24 mouse cellular contexts compared by ENCODE assay signal in the genomic region with DNA sequence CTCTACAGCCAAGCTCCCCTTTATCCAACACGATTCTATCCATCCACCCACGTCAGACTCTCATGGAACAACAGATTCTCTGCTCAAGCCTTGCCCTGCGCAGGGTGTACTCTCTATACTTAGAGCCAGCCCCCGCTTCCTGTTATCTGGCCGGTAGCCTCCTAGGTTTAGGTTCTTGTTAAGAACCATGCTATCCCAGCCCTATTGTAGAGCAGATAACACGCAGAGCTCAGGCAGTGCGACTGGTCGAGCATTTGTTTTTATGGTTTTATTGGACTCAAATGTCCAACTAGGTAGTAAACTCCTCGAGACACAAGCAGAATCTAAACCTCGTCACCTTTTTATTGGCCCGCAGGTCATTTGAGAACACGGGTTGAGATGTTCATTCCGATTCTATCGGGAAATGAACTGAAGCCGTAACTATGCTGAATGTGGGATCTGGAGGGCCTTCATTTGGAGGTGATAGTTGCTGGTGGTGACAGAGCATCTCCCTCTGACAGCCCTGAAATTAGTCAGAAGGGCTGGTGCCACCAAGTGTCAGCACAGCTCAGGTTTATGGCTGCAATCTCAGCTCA. TPM values are rescaled to one million over a fixed set of nuclear protein-coding genes. Genes with fewer than 3 reads are reported as not detected.
"Had no signal": no experiment of that assay in that cellular context is flagged by ENCODE, and none has a peak within 500 bp of the region (broad histone marks: within the 10 kb centered on the region; RNA-seq: fewer than 3 reads in every experiment).

No protein-coding gene starts in this region.

- ATAC-seq: liver, embryonic 12.5 days; midbrain, embryonic 15.5 days had no signal

- H3K4me2 ChIP-seq: kidney, embryonic 15.5 days; limb, embryonic 12.5 days; limb, embryonic 15.5 days; liver, embryonic 12.5 days; liver, embryonic 15.5 days; midbrain, embryonic 12.5 days; midbrain, embryonic 15.5 days; neural tube, embryonic 12.5 days; neural tube, embryonic 15.5 days had no signal

- H3K36me3 ChIP-seq: kidney, embryonic 15.5 days; limb, embryonic 12.5 days; limb, embryonic 15.5 days; liver, embryonic 12.5 days; liver, embryonic 15.5 days; midbrain, embryonic 12.5 days; midbrain, embryonic 15.5 days; neural tube, embryonic 12.5 days; neural tube, embryonic 15.5 days had no signal

- H3K27ac ChIP-seq: kidney, embryonic 15.5 days; limb, embryonic 12.5 days; limb, embryonic 15.5 days; liver, embryonic 12.5 days; liver, embryonic 15.5 days; macrophage; midbrain, embryonic 12.5 days; midbrain, embryonic 15.5 days; neural tube, embryonic 12.5 days; neural tube, embryonic 15.5 days; stomach, postnatal 0 days had no signal

- H3K4me3 ChIP-seq: kidney, embryonic 15.5 days; limb, embryonic 12.5 days; limb, embryonic 15.5 days; liver, embryonic 12.5 days; liver, embryonic 15.5 days; midbrain, embryonic 12.5 days; midbrain, embryonic 15.5 days; neural tube, embryonic 12.5 days; neural tube, embryonic 15.5 days had no signal

- H3K4me1 ChIP-seq: limb, embryonic 12.5 days; limb, embryonic 15.5 days; liver, embryonic 12.5 days; liver, embryonic 15.5 days; midbrain, embryonic 15.5 days; neural tube, embryonic 12.5 days had no signal

- H3K27me3 ChIP-seq: kidney, embryonic 15.5 days; limb, embryonic 12.5 days; limb, embryonic 15.5 days; liver, embryonic 12.5 days; midbrain, embryonic 12.5 days; midbrain, embryonic 15.5 days; neural tube, embryonic 12.5 days; neural tube, embryonic 15.5 days had no signal

- H3K9me3 ChIP-seq: kidney, embryonic 15.5 days; limb, embryonic 12.5 days; limb, embryonic 15.5 days; liver, embryonic 12.5 days; liver, embryonic 15.5 days; midbrain, embryonic 12.5 days; midbrain, embryonic 15.5 days; neural tube, embryonic 12.5 days; neural tube, embryonic 15.5 days had no signal

- DNase-seq: kidney, adult 11 months; kidney, adult 8-10 months; kidney, postnatal 10 days; kidney, postnatal 36 days; left cerebral cortex, postnatal 4 days; lung, adult 2 months; lung, postnatal 14 days; right cerebral cortex, adult 18-20 months; right cerebral cortex, postnatal 14 days; thymus, adult 2 months; thymus, postnatal 14 days had no signal

- H3K9ac ChIP-seq: kidney, embryonic 15.5 days; limb, embryonic 12.5 days; limb, embryonic 15.5 days; liver, embryonic 12.5 days; liver, embryonic 15.5 days; midbrain, embryonic 12.5 days; midbrain, embryonic 15.5 days; neural tube, embryonic 12.5 days; neural tube, embryonic 15.5 days had no signal

RNA-seq across cellular contexts. Expression of a gene that starts 40.6 kb away (rescaled TPM):
- total RNA-seq: megakaryocyte, adult 5-6 weeks had no signal
- polyA plus RNA-seq: liver, embryonic 12.5 days; macrophage; midbrain, embryonic 12.5 days; stomach, embryonic 14.5 days had no signal
